Mouse (Mus musculus) effector memory CD4-positive, alpha-beta T cell, adult 5 months (primary cell): ENCODE results near the gene Sirt5. TPM values are rescaled to one million over a fixed set of nuclear protein-coding genes. Genes with fewer than 3 reads are reported as not detected.

ENCODE experiments used
- polyA plus RNA-seq: library from polyadenylated mRNA; unstranded; fragments of 100-300 nt; shearing (Covaris generic); gene quantifications from one replicate; pipeline ENCODE4 v1.2.1, GENCODE M21; 2017

Sirt5 gene
- 5.9 TPM for polyA plus RNA-seq

DNA sequence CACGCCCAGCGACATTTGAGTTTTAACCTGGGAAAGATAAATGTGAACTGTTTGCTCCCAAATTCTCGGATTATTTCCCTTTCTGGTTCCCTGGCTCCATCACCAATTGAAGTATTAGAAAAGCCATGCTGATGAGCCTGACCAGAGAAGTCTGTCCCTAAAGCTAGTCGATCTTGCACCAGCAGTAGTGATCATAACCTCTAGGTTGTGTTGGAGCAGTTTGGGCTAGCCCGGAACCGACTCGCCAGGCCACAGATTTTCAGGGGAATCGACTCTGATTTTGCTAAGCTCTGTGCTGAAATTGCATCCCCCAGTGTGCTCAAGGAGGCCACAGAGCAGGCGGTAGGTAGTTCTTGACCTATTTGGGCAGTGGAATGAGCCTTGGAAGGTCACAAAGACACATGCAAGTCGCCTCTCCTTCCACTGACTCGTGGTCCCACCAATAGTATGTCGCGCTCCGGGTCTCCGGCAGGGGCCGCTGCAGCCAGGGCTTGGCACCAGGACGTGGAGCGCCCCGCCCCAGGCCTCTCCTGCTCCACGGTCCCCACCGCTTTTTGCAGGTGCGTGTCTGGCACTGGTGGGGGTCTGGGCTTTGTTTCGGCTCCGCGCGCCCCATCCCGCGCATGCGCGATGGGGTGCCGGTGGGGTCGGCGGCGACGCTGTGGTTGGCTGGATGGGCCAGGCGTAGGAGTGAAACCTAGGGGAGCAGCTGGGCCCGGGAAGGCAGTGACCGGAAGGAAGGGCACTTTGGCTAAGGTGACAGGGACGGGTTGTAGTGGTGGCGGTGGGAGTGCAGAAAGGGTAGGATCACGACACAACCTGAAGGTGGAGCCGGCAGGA is at the start of gene Sirt5:
Gene Sirt5, plus strand, starts transcription at position 512 of the 840 bp plus-strand sequence.

DNA sequence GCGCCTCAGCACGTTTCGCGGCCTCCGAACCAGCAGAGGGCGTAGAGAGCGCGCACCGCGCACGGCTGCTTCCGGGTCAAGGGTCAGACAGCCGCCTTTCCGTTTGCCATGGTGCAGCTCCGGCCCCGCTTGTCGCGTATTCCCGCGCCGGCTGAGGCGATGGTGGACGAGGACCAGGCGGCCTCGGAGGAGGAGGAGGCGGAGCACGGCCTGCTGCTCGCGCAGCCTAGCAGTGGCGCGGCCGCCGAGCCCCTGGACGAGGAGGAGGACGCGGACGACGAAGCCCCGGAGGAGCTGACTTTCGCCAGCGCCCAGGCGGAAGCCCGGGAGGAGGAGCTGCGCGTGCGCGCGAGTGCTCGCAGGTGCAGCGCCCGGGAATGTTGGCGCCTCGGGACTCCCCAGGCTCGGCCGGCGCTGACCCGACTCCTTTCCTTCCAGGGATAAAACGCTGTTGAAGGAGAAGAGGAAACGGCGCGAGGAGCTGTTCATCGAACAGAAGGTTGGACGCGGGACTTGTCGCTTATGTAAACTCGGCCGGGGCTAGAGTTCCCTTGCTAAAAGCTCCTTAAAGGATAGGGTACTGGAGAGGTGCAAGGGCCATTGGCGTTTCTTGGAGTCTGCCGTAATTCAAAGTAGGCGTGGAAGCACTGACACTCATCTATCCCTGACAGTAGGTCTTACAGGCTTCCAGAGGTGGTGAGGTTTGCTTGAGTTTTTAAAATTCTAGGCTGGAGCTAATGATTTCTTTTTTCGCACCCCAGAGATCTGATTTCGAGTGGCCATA is 33.2 kb downstream of the Sirt5 start, which contains the start of gene Nol7:
Gene Nol7, plus strand, starts transcription at position 94 of the 784 bp plus-strand sequence.

Other genes with a start within 250 kb of the Sirt5 start
- gene Tbc1d7, start 194.0 kb upstream of the Sirt5 start, polyA plus RNA-seq, result 4.6 TPM
- gene Gfod1, start 61.3 kb upstream of the Sirt5 start, polyA plus RNA-seq, result 10.5 TPM
- 152 TPM for gene Nol7, start 32.9 kb downstream of the Sirt5 start, polyA plus RNA-seq
- gene Ranbp9, start 115.8 kb downstream of the Sirt5 start, polyA plus RNA-seq, result 166 TPM
- 39.4 TPM for gene Mcur1, start 194.7 kb downstream of the Sirt5 start, polyA plus RNA-seq